Mouse (Mus musculus) hindbrain, embryonic 14.5 days (tissue): ENCODE measurements at regions not wholly inside any gene's neighbourhood (a gene's known extent, or its start where the extent isn't known, plus 50 kb on each side); places are given as distances from the start of the nearest gene placed in this dataset.

ENCODE experiments used
- ATAC-seq: fragments of 200-750 bp; cut with Nextera tagmentation; 2 replicates; pipeline ENCODE4 v1.8.0; 2017; ENCODE audit warnings: moderate number of reproducible peaks, mild to moderate bottlenecking, moderate TSS enrichment, moderate library complexity; ENCODE audit not compliant: low FRiP score
- DNase-seq: peaks from one replicate; pipeline ENCODE4 v3.0.0-alpha.2; 2015; ENCODE audit warnings: low spot score
- H3K27ac ChIP-seq: fragments of 300-500 bp; sonication (generic); 2 replicates; pipeline ENCODE4 v1.5.1; 2014; ENCODE audit warnings: mild to moderate bottlenecking, moderate library complexity
- H3K27me3 ChIP-seq: fragments of 300-500 bp; sonication (generic); 2 replicates; pipeline ENCODE4 v1.6.1; 2014; ENCODE audit warnings: mild to moderate bottlenecking, low read length, mixed read lengths; ENCODE audit not compliant: control insufficient read depth, insufficient read depth
- H3K36me3 ChIP-seq: fragments of 300-500 bp; sonication (generic); replicated peaks from 2 replicates; pipeline ENCODE4 v1.6.1; 2014; ENCODE audit not compliant: control insufficient read depth, insufficient read depth
- H3K4me1 ChIP-seq: fragments of 300-500 bp; sonication (generic); replicated peaks from 2 replicates; pipeline ENCODE4 v1.6.1; 2014; ENCODE audit warnings: antibody characterized with exemption, low read length, mixed read lengths; ENCODE audit not compliant: control insufficient read depth, insufficient read depth
- H3K4me2 ChIP-seq: fragments of 300-500 bp; sonication (generic); replicated peaks from 2 replicates; pipeline ENCODE4 v1.6.1; 2014; ENCODE audit warnings: mild to moderate bottlenecking, moderate library complexity
- H3K4me3 ChIP-seq: fragments of 300-500 bp; sonication (generic); replicated peaks from 2 replicates; pipeline ENCODE4 v1.5.1; 2014; ENCODE audit warnings: mild to moderate bottlenecking, low read length
- H3K9ac ChIP-seq: fragments of 300-500 bp; sonication (generic); 2 replicates; pipeline ENCODE4 v1.6.1; 2014
- H3K9me3 ChIP-seq: fragments of 300-500 bp; sonication (generic); 2 replicates; pipeline ENCODE4 v1.6.1; 2016; ENCODE audit warnings: low read length; ENCODE audit not compliant: control insufficient read depth
- WGBS: fragments of 180-500 bp; shearing (Covaris S2); extraction: QIAGEN DNeasy Blood & Tissue Kit; methylation state at CpG from one replicate; pipeline ENCODE4 v1.1.7; 2014; 5-methylcytosine and 5-hydroxymethylcytosine counted together

- H3K4me2 ChIP-seq = no peak overlapping the region
- no peaks in the 10 kb centered on the region for H3K36me3 ChIP-seq
- H3K4me1 ChIP-seq = no peaks in the 10 kb centered on the region
- no peaks in the 10 kb centered on the region for H3K27me3 ChIP-seq
- no peaks in the 10 kb centered on the region for H3K9me3 ChIP-seq
- no peak for DNase-seq
- no peak overlapping the region for H3K4me3 ChIP-seq
- no peak overlapping the region for H3K9ac ChIP-seq
- ATAC-seq = no peak
- H3K27ac ChIP-seq = no peak overlapping the region
- 36% methylated on average over 7 of the region's 7 CpGs for WGBS
These were observed 112.1 kb upstream of the Slc24a5 start for GRCm38 (mm10) chr2:124955843-124956242.

- Histone ChIP-seq H3K4me3 (no peak overlapping the region), H3K36me3 (no peaks in the 10 kb centered on the region), H3K4me2 (no peak overlapping the region), H3K9ac (no peak overlapping the region), H3K27me3 (no peaks in the 10 kb centered on the region), H3K4me1 (no peaks in the 10 kb centered on the region), H3K27ac (no peak overlapping the region), H3K9me3 (no peaks in the 10 kb centered on the region)
- DNase-seq (no peak), ATAC-seq (no peak)
- 81% methylated on average over 5 of the region's 5 CpGs for WGBS
These were observed 108.5 kb upstream of the Slc24a5 start for GRCm38 (mm10) chr2:124959431-124959830.

- Histone ChIP-seq H3K36me3 (no peaks in the 10 kb centered on the region), H3K4me1 (peaks cover 9% of the 10 kb centered on the region; the same call in 1 of the 2 replicates), H3K27me3 (no peaks in the 10 kb centered on the region), H3K27ac (peak overlapping the region; percentile 18), H3K9ac (no peak overlapping the region), H3K4me3 (no peak overlapping the region), H3K9me3 (no peaks in the 10 kb centered on the region), H3K4me2 (0 out of 2 replicates have a peak overlapping the region, but pooled peaks have one; percentile 8)
- WGBS = 32% methylated on average over 17 of the region's 17 CpGs
- ATAC-seq = peak; percentile 43; the same call in 1 of the 2 replicates
- peak; percentile 38 for DNase-seq
These were observed 95.8 kb upstream of the Slc24a5 start for GRCm38 (mm10) chr2:124971826-124972749.

- 82% methylated on average over 3 of the region's 3 CpGs for WGBS
- ATAC-seq (no peak), DNase-seq (no peak)
- Histone ChIP-seq H3K27me3 (no peaks in the 10 kb centered on the region), H3K9ac (no peak overlapping the region), H3K4me3 (no peak overlapping the region), H3K9me3 (no peaks in the 10 kb centered on the region), H3K4me2 (no peak overlapping the region), H3K36me3 (no peaks in the 10 kb centered on the region), H3K4me1 (peaks cover 9% of the 10 kb centered on the region; the same call in 1 of the 2 replicates), H3K27ac (no peak overlapping the region)
These were observed 92.8 kb upstream of the Slc24a5 start for GRCm38 (mm10) chr2:124975106-124975505.

GRCm38 (mm10) chr2:124990976-124991375 is 76.9 kb upstream of the Slc24a5 start:
- WGBS = 96% methylated on average over 2 of the region's 2 CpGs
- ATAC-seq = no peak

GRCm38 (mm10) chr2:125015007-125015406 is 52.9 kb upstream of the Slc24a5 start:
- H3K4me2 ChIP-seq = no peak overlapping the region
- no peak overlapping the region for H3K4me3 ChIP-seq
- H3K27ac ChIP-seq = no peak overlapping the region
- ATAC-seq = no peak
- H3K9me3 ChIP-seq = no peaks in the 10 kb centered on the region
- no peaks in the 10 kb centered on the region for H3K36me3 ChIP-seq
- 88% methylated on average over 1 of the region's 1 CpGs for WGBS
- H3K4me1 ChIP-seq = no peaks in the 10 kb centered on the region
- DNase-seq = no peak
- H3K27me3 ChIP-seq = no peaks in the 10 kb centered on the region
- no peak overlapping the region for H3K9ac ChIP-seq

More at GRCm38 (mm10) chr2:124990976-124991375, 76.9 kb upstream of the Slc24a5 start:
- DNase-seq = no peak
- Histone ChIP-seq H3K4me3 (no peak overlapping the region), H3K36me3 (no peaks in the 10 kb centered on the region), H3K9me3 (no peaks in the 10 kb centered on the region), H3K4me2 (no peak overlapping the region), H3K27ac (no peak overlapping the region), H3K4me1 (no peaks in the 10 kb centered on the region), H3K27me3 (no peaks in the 10 kb centered on the region), H3K9ac (no peak overlapping the region)

GRCm38 (mm10) chr2:125016946-125017345 is 51.0 kb upstream of the Slc24a5 start:
- no peaks in the 10 kb centered on the region for H3K4me1 ChIP-seq
- no peak overlapping the region for H3K4me2 ChIP-seq
- no peak overlapping the region for H3K27ac ChIP-seq
- DNase-seq = no peak
- 93% methylated on average over 1 of the region's 1 CpGs for WGBS
- ATAC-seq = no peak
- no peaks in the 10 kb centered on the region for H3K9me3 ChIP-seq
- H3K27me3 ChIP-seq = no peaks in the 10 kb centered on the region
- no peaks in the 10 kb centered on the region for H3K36me3 ChIP-seq
- no peak overlapping the region for H3K9ac ChIP-seq
- H3K4me3 ChIP-seq = no peak overlapping the region
